Mouse (Mus musculus) right cerebral cortex, postnatal 14 days (tissue): ENCODE results near the gene Sorl1.

Source experiments
- DNase-seq: peaks from one replicate; pipeline ENCODE4 v3.0.0; 2022

Gene Sorl1

GRCm38 (mm10) chr9:42121631-42122354 is 2.3 kb downstream of the Sorl1 start:
- no peak for DNase-seq

- no peak for DNase-seq
Observed at GRCm38 (mm10) chr9:42116418-42117056, 7.6 kb downstream of the Sorl1 start.

- no peak for DNase-seq
Observed at GRCm38 (mm10) chr9:42115078-42115477, 9.0 kb downstream of the Sorl1 start.

- DNase-seq, result no peak
Observed at GRCm38 (mm10) chr9:42113316-42113715, 10.8 kb downstream of the Sorl1 start.

DNA sequence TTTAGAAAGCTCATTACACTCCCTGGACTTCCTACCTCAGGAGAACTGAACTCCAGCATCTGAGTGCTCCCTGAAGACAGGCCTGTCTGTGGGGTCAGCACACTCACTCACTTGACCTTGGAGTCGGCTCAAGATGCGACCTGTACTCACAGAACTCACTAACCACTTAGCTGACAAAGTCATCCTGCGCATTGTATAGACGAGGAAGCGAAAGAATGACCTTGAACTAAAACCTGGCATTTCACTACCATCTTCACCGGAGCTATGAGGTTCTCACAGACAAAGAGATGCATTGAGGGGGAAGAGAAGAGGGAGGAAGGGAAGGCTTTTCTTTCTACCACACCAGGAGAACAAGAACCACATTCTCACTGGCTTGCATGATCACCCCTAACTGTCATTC is 11.4 kb downstream of the Sorl1 start:
- DNase-seq, result no peak

- DNase-seq, result no peak
Observed at GRCm38 (mm10) chr9:42111256-42111655, 12.8 kb downstream of the Sorl1 start.

GRCm38 (mm10) chr9:42109837-42110451 is 14.2 kb downstream of the Sorl1 start:
- DNase-seq, result no peak

GRCm38 (mm10) chr9:42109131-42109530 is 15.0 kb downstream of the Sorl1 start:
- DNase-seq, result no peak

DNA sequence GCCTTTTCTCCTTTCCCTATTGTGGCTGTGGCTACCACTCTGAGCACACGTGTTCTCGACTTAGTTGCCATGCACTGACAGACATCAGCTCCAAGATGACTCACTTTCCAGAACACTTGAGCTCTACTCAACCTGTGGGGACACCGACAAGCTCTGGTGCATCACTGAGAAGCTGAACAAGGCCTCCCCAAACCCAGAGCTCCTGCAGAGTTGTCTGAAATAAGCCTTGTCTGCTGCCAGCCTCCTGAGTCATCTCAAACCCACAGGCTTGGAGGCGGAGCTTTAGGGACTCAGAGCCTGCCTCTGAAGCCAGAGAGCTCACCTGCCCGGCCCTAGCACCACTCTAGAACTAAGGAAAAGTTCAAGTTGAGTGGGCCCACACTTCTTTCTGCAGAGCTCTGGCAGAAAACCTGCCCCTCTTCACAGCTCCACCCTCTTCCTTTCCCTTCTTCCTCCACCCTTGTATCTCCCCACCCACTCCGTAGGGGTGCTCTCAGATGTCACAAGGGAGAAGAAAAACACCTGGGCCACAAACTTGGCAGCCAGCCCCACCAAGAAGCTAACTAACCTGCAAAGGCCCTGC is 15.6 kb downstream of the Sorl1 start:
- no peak for DNase-seq

DNA sequence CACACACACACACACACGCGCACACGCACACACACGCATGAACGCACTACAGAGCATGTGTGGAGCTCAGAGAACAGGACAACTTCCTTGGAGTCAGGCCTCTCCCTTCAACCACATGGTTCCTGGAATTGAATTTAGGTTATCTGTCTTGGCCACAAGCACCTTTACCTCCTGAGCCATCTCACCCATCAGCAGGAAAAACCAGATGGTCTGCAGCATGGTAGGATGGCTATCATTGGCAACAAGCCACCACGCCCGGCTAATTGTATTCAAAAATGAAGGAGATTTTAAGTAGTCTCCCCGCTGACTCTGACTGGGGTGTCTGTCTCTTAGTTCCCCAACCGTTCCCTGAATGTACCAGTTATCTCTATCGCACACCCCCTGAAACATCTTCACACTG is 17.0 kb downstream of the Sorl1 start:
- DNase-seq, result no peak

DNA sequence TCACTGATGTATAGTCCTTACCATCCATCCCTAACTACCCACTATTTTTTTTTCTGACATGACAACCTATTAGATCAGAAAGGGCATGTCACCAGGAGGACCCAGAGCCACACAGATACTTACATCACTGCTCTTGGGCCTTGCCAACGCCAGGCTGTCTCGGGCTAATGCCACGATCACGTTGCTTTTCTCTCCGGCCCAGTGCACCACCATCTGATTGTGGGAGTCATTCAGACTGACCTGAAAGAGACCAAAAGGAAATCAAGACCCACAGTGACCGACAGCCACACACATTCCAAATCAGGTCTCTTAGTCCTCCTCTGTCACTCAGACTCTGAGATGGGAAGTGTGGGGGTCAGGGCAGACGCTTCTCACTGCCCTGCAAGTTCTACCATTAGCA is 17.8 kb downstream of the Sorl1 start:
- no peak for DNase-seq

GRCm38 (mm10) chr9:42103546-42103945 is 20.6 kb downstream of the Sorl1 start:
- no peak for DNase-seq

DNA sequence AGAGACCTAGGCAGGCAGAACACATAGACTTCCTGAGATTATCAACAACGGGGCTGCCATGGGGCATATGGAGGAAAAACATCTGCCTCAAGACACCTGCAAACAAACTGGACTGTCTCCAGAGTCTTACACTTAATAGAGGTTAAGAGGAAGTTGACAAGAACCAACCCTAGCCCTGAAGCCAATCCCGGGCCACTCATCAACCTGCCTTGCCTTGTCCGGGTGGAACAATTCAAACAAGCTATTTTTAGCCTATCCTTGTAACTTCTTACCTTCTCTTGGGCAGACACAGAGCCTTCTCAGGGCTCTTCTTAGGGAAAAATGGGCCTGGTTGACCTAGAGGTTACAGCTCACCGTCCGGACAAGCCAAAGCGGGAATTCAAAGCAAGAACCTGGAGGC is 22.1 kb downstream of the Sorl1 start:
- DNase-seq, result no peak

GRCm38 (mm10) chr9:42101266-42101665 is 22.8 kb downstream of the Sorl1 start:
- DNase-seq, result no peak

GRCm38 (mm10) chr9:42100618-42101210 is 23.4 kb downstream of the Sorl1 start:
- DNase-seq, result no peak

DNA sequence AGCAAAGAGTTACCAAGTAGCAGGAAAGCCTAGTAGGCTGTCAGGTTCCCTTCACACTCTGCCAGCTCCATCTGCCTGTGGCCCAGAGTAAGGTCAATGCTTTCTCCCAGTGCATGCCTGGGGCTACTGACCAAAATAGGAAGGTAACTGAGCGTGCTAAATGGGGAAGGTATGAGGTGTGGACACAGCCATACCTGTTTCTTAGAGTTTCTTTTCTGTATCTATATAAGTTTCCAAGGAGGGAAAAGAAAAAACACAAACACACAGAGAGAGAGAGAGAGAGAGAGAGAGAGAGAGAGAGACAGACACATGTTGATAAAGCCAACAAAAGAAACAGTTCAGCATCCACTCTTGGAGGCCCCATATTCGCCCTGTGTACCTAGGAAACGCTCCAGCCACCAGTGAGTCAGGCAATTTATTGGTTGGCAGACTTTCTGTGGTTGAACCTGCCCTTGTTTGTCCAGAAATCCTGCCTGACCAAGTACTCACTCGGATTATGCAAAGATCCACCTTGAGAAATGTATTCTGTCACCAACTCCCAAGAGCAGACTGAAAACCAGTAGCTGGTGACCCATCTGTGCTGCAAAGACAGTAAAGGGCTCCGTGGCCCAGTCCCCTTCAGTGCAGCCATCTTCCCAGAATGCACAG is 25.5 kb downstream of the Sorl1 start:
- no peak for DNase-seq

DNA sequence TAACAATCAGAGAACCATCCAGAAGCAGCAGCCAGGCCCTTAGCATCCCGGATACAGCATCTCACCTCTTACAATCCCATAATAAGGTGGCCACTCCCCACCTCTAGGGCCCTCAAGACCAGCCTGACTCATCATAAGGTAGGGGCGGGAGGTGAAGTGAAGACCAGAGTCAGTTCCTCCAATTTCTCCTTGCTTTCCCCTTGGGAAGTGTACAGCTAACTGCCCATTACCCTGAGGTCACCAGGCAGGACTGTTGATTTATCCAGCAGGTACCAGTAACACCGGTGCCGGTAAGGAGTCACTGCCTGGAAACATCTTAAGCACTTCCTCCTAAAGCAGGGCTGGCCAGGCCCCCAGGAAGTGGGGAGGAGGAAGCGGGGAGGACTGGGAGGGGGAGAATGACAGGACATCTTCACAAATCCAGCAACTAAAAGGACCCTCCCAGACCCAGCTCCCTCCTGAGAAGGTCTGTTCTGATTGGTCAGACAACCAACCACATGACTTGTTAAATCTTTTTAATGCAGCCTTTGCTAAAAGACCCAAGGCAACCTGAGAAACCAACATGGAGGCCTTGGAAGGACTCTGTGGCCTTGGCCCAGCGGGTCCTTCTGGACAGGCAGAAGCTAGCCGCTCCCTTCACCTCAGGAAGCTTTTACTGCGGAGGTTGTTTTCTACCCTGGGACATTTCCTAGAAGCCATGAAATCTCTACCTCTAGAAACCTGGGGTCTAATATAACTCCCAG is 26.2 kb downstream of the Sorl1 start:
- DNase-seq, result no peak

- DNase-seq, result no peak
Observed at GRCm38 (mm10) chr9:42097006-42097730, 26.9 kb downstream of the Sorl1 start.

DNA sequence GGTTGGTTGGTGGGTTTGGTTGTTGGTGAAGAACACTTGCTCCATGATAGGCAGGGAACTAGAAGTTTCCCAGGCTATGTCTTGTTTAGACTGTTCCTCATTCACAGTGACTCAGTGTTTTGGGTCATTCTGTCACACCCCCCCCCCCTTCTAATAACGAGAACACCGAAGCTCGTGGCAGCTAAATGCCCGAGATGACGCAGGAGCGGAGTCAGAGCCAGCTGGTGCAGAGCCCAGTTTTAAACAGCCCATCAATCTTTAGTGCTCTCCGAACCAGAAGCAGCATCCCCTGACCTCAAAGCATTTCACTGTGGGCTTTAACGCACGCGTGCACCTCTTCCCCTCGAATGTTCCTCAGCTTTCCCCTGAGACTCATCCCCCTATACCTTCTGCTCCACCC is 29.3 kb downstream of the Sorl1 start:
- DNase-seq, result no peak

GRCm38 (mm10) chr9:42094028-42094551 is 30.0 kb downstream of the Sorl1 start:
- DNase-seq, result no peak

GRCm38 (mm10) chr9:42092749-42093148 is 31.3 kb downstream of the Sorl1 start:
- no peak for DNase-seq
